Mouse (Mus musculus): ENCODE results near the gene Gm43552.

Gene Gm43552

GRCm38 (mm10) chr5:65438041-65438440, 54.6 kb downstream of the Gm43552 start:
- no peak for DNase-seq (ENCODE audit: low spot score)

- DNase-seq (ENCODE audit: low spot score) = peak; percentile 99
These were observed 56.6 kb downstream of the Gm43552 start, which contains the start of gene Ugdh for GRCm38 (mm10) chr5:65435806-65436561. Gene Ugdh (minus strand): TSS chr5:65435949.

GRCm38 (mm10) chr5:65435363-65435805, 57.2 kb downstream of the Gm43552 start:
- peak; percentile 22 for DNase-seq (ENCODE audit: low spot score)

GRCm38 (mm10) chr5:65434471-65435362, 57.9 kb downstream of the Gm43552 start:
- peak; percentile 35 for DNase-seq (ENCODE audit: low spot score)

- no peak for DNase-seq (ENCODE audit: low spot score)
These were observed 63.2 kb downstream of the Gm43552 start for GRCm38 (mm10) chr5:65429441-65429840.

GRCm38 (mm10) chr5:65428321-65428720, 64.3 kb downstream of the Gm43552 start:
- no peak for DNase-seq (ENCODE audit: low spot score)

- DNase-seq (ENCODE audit: low spot score) = no peak
These were observed 67.4 kb downstream of the Gm43552 start for GRCm38 (mm10) chr5:65425251-65425650.

GRCm38 (mm10) chr5:65424215-65424614, 68.4 kb downstream of the Gm43552 start:
- DNase-seq (ENCODE audit: low spot score) = no peak

- DNase-seq (ENCODE audit: low spot score) = no peak
These were observed 69.8 kb downstream of the Gm43552 start for GRCm38 (mm10) chr5:65422803-65423202.

- no peak for DNase-seq (ENCODE audit: low spot score)
These were observed 71.8 kb downstream of the Gm43552 start for GRCm38 (mm10) chr5:65420822-65421221.

GRCm38 (mm10) chr5:65419136-65419535, 73.5 kb downstream of the Gm43552 start:
- DNase-seq (ENCODE audit: low spot score) = no peak

- peak; percentile 84 for DNase-seq (ENCODE audit: low spot score)
These were observed 76.8 kb downstream of the Gm43552 start for GRCm38 (mm10) chr5:65415653-65416458.

GRCm38 (mm10) chr5:65407989-65408388, 84.6 kb downstream of the Gm43552 start:
- DNase-seq (ENCODE audit: low spot score) = peak; percentile 47

- peak; percentile 80 for DNase-seq (ENCODE audit: low spot score)
These were observed 91.2 kb downstream of the Gm43552 start for GRCm38 (mm10) chr5:65401251-65401994.

- no peak for DNase-seq (ENCODE audit: low spot score)
These were observed 98.2 kb downstream of the Gm43552 start for GRCm38 (mm10) chr5:65394425-65394824.

GRCm38 (mm10) chr5:65391753-65392152, 100.9 kb downstream of the Gm43552 start:
- peak; percentile 59 for DNase-seq (ENCODE audit: low spot score)

- peak; percentile 100 for DNase-seq (ENCODE audit: low spot score)
These were observed 101.7 kb downstream of the Gm43552 start, which contains the start of the genes Rpl9 and Lias for GRCm38 (mm10) chr5:65390648-65391644. Gene Rpl9 (minus strand): TSS chr5:65391444. Gene Lias (plus strand): TSS chr5:65391497.

GRCm38 (mm10) chr5:65387008-65387867, 105.4 kb downstream of the Gm43552 start:
- no peak for DNase-seq (ENCODE audit: low spot score)

GRCm38 (mm10) chr5:65385704-65386103, 106.9 kb downstream of the Gm43552 start:
- no peak for DNase-seq (ENCODE audit: low spot score)
